Mouse (Mus musculus) embryo, embryonic 10 days (tissue): Measurements from ENCODE around the gene Ica1l.

Experiments used
- DNase-seq: peaks from one replicate; pipeline ENCODE4 v3.0.0-alpha.2; 2015; ENCODE audit warnings: low spot score

Gene Ica1l

DNA sequence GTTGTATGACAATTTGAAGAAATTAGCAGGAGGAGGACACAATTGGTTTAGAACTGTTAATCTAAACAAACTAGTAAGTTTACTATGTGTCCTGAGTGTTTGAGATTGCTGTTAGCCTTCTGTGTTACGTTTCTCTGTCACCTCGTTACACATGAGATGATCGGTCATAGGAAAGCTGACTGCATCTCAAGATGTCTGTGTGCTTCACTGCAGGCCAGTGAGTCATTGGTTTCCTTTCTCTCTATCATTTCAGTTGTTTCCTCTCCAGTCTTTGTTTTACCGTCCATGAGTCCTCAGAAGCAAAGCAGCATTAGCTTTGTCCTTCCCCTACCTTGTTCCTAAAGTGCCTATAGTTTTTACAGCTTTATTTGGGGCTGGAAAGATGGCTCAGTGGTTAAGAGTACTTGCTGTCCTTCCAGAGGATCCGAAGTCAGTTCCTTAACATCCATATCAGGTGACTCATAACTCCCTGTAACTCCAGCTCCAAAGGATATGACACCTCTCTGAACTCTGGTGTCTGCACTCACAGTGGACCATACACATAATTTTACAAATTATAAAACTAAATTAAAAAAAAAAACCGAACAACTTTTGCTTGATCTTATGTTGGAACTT, 76.7 kb downstream of the Ica1l start:
- DNase-seq, result no peak

DNA sequence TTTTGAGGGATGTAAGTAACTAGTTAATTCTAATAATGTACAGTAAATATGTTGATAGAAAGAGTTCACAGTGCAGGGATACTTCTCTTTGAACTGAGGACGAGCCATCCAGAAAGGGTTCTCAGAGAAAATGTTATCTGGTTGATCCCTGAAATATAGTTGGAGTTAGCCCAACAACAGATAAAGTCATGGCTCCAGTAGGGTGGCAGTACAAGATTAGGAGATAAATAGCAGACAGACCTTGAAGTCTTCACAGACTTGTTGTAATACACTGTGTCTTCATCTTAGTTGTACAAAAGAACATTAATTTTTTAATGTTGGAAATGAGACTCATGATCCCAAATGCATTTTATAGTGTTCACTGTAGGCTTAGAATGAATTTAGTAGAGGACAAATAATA, 83.0 kb downstream of the Ica1l start:
- no peak for DNase-seq

DNA sequence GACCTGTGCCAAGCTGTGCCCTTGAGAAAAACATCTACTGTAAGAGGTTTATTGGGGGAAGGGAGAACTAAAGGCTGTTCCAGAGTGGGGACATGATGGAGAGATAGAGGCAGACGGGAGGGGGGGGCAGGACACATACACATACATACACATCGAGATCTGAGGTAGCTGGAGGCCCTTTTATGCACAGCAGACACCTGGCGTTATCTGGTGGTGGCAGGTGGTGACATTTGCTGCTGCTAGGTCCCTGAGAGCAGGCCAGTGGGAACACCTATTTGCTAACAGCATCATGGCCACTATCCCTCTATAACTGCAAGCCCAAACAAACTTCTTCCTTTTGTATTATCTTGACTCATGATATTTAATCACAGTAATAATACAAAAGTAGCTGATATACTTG, 85.8 kb downstream of the Ica1l start:
- DNase-seq, result no peak

DNA sequence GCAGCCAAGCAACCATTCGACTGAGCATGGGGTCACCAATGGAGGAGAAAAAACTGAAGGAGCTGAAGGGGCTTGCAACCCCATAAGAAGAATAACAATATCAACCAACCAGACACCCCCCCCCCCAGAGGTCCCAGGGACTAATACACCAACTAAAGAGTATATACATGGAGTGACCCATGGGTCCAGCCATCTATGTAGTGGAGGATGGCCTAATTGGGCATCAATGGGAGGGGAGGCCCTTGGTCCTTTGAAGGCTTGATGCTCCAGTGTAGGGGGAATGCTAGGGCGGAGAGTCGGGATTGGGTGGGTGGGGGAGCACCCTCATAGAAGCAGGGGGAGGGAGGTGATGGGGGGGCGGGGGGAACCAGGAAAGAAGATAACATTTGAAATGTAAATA, 95.5 kb downstream of the Ica1l start:
- DNase-seq, result no peak

DNA sequence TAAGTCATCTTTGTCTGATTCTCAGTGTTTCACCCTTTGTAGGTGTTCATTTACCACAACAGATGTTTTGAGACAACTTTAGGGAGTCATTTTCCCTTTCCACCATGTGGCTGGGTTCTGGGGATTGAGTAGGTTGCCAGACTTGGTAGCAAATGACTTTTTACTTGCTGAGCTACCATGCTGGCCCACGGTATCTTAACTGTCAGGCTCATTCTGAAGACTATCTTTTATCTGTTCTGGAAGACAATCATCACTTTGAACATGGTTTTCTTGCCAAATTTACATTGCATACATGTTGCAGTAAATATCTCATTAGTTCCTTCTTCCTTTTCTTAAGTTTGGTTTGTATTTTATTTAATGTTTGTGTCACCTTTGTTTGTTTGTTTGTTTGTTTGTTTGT, 97.0 kb downstream of the Ica1l start:
- DNase-seq, result no peak

DNA sequence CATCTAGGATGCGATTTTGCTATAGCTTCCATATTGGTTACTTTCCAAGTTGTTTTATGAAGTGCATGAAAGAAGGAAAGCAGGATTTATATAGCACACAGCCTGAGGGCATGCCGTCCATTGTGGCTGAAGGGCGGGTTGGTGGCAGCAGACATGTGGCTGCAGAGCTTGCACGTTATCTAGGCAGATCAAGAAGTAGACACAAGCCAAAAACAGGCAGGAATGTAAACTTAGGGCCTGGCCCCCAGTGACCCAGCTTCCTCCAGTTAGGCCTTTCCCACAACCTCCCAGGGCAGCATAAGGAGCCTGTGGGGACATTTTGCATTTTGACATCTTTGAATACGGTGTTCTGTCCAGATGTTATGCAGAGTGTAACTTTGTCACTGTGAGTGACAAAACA, 99.2 kb downstream of the Ica1l start:
- DNase-seq, result peak; percentile 37

DNA sequence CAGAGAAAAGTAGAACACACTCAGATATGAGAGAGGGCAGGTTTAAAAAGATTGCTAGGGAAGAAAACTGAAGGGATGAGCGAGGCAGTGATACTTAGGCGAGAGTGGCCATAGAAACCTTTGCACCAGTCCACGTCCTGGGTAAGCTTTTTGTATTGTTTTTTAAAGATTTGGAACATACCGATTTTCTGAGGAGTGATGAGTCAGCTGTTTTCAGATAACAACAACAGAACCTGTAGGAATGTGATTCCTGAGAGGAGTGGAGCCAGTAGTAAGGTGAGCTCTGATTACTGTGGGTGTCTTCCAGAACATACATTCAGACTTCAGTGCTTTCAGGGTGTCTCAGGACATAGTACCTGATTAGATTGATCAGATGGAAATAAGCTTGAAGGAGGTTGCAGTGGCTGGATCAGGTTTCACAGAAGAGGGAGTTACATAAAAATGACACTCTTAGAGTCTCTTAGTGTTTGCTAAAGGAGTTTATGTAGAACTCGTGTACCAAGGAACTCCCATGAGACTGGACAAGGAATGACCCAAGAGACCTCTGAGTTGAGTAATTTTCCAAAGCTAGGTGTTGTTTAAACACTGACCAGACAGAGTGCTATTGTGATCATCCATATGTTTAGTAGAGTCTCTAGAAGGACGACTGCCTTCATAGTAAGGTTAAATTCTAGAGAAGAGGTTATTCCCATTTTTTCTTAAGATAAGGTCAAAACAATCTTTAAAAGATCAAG, 100.8 kb downstream of the Ica1l start:
- DNase-seq, result no peak

DNA sequence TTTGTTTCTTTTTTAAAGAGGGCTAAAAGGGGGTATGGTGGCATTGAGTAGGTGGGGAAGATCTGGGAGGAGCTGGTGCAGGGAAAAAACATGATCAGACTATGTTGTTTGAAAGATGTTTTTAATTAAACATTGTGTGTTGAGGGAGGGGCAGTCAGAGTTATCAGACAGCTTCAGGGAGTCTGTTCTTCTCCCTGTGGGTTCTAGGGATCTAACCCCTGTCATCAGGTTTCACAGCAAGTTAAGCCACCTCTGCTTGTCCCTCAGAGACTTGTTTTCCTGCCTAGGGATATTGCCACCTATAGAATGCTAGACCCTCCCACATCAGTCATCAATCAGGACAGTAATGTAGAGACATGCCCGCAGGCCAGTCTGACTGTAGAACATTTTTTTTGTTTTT, 101.9 kb downstream of the Ica1l start:
- DNase-seq, result no peak

DNA sequence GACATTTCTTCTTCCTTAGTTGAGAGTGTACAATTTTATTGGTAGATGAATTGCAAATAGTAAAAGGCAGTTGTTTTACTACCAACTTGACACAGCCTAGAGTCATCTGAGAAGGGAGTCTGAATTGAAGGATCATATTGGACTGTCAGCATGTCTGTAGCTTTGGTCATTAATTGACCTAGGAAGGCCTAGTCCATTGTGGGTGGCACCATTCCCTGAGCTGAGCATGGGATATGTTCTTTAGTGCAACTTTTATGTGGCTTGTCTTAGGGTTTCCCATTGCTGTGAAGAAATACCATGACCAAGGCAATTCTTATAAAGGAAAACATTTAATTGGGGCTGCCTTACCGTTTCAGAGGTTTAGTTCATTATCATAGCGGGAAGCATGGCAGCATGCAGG, 110.0 kb downstream of the Ica1l start:
- DNase-seq, result no peak
